In genomic region chr6:95717071-95717470, GRCm38 (mm10) we compare ENCODE assay signal across 19 mouse cellular contexts. TPM values are rescaled to one million over a fixed set of nuclear protein-coding genes. Genes with fewer than 3 reads are reported as not detected.
DNase-seq lines count a peak whose midpoint lies in the region; ATAC-seq and TF ChIP-seq lines count a peak whose summit lies in the region.
"Had no signal": no experiment of that assay in that cellular context is flagged by ENCODE, and none has a peak within 500 bp of the region (broad histone marks: within the 10 kb centered on the region; RNA-seq: fewer than 3 reads in every experiment).

No protein-coding gene starts in this region.

- H3K27ac ChIP-seq in kidney, postnatal 0 days = no peak overlapping the region
- no peak overlapping the region for H3K27ac ChIP-seq in intestine, postnatal 0 days (ENCODE audit: low read depth, low read length)
- H3K27ac ChIP-seq in forebrain, embryonic 10.5 days = no peak overlapping the region
- H3K27ac ChIP-seq: hindbrain, embryonic 15.5 days; layer of hippocampus, adult 2 months; lung, embryonic 15.5 days; neural tube, embryonic 12.5 days had no signal

- TF ChIP-seq CTCF in kidney, postnatal 0 days (IDR thresholded peaks at IDR 0.05; ENCODE audit: low read depth) = no peak
- no peak for TF ChIP-seq CTCF in intestine, postnatal 0 days (IDR thresholded peaks at IDR 0.05; ENCODE audit: low read depth)

- no peaks in the 10 kb centered on the region for H3K27me3 ChIP-seq in kidney, postnatal 0 days (ENCODE audit: insufficient read depth, low read length)
- no peaks in the 10 kb centered on the region for H3K27me3 ChIP-seq in intestine, postnatal 0 days (replicated peaks; ENCODE audit: control insufficient read depth, insufficient read depth, low read length)
- H3K27me3 ChIP-seq in myocyte (ENCODE audit: control insufficient read depth, insufficient read depth, insufficient read length) = no peaks in the 10 kb centered on the region
- H3K27me3 ChIP-seq in forebrain, embryonic 10.5 days (ENCODE audit: poor library complexity, severe bottlenecking) = no peaks in the 10 kb centered on the region
- H3K27me3 ChIP-seq: hindbrain, embryonic 15.5 days; lung, embryonic 15.5 days; neural tube, embryonic 12.5 days had no signal

- peaks cover 36% of the 10 kb centered on the region for H3K4me1 ChIP-seq in kidney, postnatal 0 days (replicated peaks; ENCODE audit: insufficient read depth, low read length)
- H3K4me1 ChIP-seq in intestine, postnatal 0 days (replicated peaks; ENCODE audit: control insufficient read depth, insufficient read depth, low read length) = peaks cover 5% of the 10 kb centered on the region; the same call in 1 of the 2 replicates
- H3K4me1 ChIP-seq in forebrain, embryonic 10.5 days = peaks cover 45% of the 10 kb centered on the region
- H3K4me1 ChIP-seq: neural tube, embryonic 12.5 days had no signal

- peak overlapping the region; percentile 94; the same call in 1 of the 2 replicates for H3K4me2 ChIP-seq in kidney, postnatal 0 days (ENCODE audit: low read length)
- 0 out of 2 replicates have a peak overlapping the region, but pooled peaks have one; percentile 93 for H3K4me2 ChIP-seq in intestine, postnatal 0 days (replicated peaks; ENCODE audit: low read depth)
- H3K4me2 ChIP-seq in myocyte (ENCODE audit: low read depth) = peak overlapping the region; percentile 7

- no peak for DNase-seq in kidney, postnatal 0 days (ENCODE audit: low spot score)
- no peak for DNase-seq in kidney, postnatal 25 days
- DNase-seq in NIH3T3 (ENCODE audit: low read depth) = peak; percentile 13
- DNase-seq in forebrain, embryonic 10.5 days (ENCODE audit: extremely low spot score, low spot score) = no peak
- DNase-seq: adrenal gland, adult 2 months; cerebellum, postnatal 10 days; forebrain, postnatal 0 days; gastrocnemius, postnatal 10 days; heart, postnatal 36 days had no signal

- no peak overlapping the region for H3K4me3 ChIP-seq in kidney, postnatal 0 days (replicated peaks; ENCODE audit: low read depth, low read length)
- no peak overlapping the region for H3K4me3 ChIP-seq in intestine, postnatal 0 days (ENCODE audit: low read depth, low read length)
- no peak overlapping the region for H3K4me3 ChIP-seq in myocyte
- H3K4me3 ChIP-seq in forebrain, embryonic 10.5 days = no peak overlapping the region
- H3K4me3 ChIP-seq: hindbrain, embryonic 15.5 days; layer of hippocampus, adult 2 months; neural tube, embryonic 12.5 days had no signal

- 78% methylated on average over 3 of the region's 3 CpGs for WGBS in kidney, postnatal 0 days
- 63% methylated on average over 3 of the region's 3 CpGs for WGBS in intestine, postnatal 0 days
- 82% methylated on average over 3 of the region's 3 CpGs for WGBS in forebrain, embryonic 10.5 days

- ATAC-seq in kidney, postnatal 0 days (replicated peaks; ENCODE audit: low FRiP score, low read depth) = no peak
- 0 out of 2 replicates have a peak, but pooled peaks have one; percentile 17 for ATAC-seq in intestine, postnatal 0 days
- ATAC-seq in monocyte, adult 5-6 weeks (replicated peaks; ENCODE audit: insufficient number of reproducible peaks, low FRiP score, low TSS enrichment, poor library complexity, severe bottlenecking) = no peak
- ATAC-seq: forebrain, postnatal 0 days; midbrain, embryonic 16.5 days had no signal

- no peak for TF ChIP-seq POLR2A in myocyte (IDR thresholded peaks at IDR 0.05; ENCODE audit: insufficient read length, low read depth)

- H3K9ac ChIP-seq in kidney, postnatal 0 days (ENCODE audit: low read depth, low read length) = no peak overlapping the region
- H3K9ac ChIP-seq in intestine, postnatal 0 days (ENCODE audit: low read depth, low read length) = no peak overlapping the region
- H3K9ac ChIP-seq: forebrain, postnatal 0 days; hindbrain, embryonic 15.5 days; lung, embryonic 15.5 days; neural tube, embryonic 12.5 days had no signal

- H3K79me2 ChIP-seq in myocyte (ENCODE audit: control insufficient read depth, insufficient read depth) = no peaks in the 10 kb centered on the region

- no peaks in the 10 kb centered on the region for H3K9me3 ChIP-seq in kidney, postnatal 0 days (replicated peaks; ENCODE audit: low read length)
- no peaks in the 10 kb centered on the region for H3K9me3 ChIP-seq in intestine, postnatal 0 days (ENCODE audit: control insufficient read depth)
- no peaks in the 10 kb centered on the region for H3K9me3 ChIP-seq in forebrain, embryonic 10.5 days
- H3K9me3 ChIP-seq: G1E; hindbrain, embryonic 15.5 days; limb, embryonic 10.5 days; lung, embryonic 15.5 days; neural tube, embryonic 12.5 days had no signal

- no peaks in the 10 kb centered on the region for H3K36me3 ChIP-seq in kidney, postnatal 0 days (ENCODE audit: insufficient read depth, low read length)
- no peaks in the 10 kb centered on the region for H3K36me3 ChIP-seq in intestine, postnatal 0 days (ENCODE audit: control insufficient read depth, insufficient read depth)
- no peaks in the 10 kb centered on the region for H3K36me3 ChIP-seq in myocyte (ENCODE audit: control insufficient read depth, insufficient read depth)
- H3K36me3 ChIP-seq in forebrain, embryonic 10.5 days (replicated peaks) = no peaks in the 10 kb centered on the region
- H3K36me3 ChIP-seq: hindbrain, embryonic 15.5 days; limb, embryonic 10.5 days; lung, embryonic 15.5 days; neural tube, embryonic 12.5 days had no signal

- no peak overlapping the region for H3ac ChIP-seq in myocyte (ENCODE audit: control insufficient read depth, insufficient read length)

TF ChIP-seq in myocyte, 11 proteins besides CTCF, POLR2A, EP300 and RAD21:
- TF ChIP-seq CEBPB (IDR thresholded peaks at IDR 0.05; ENCODE audit: insufficient read depth, poor library complexity, severe bottlenecking) (no peak), USF1 (IDR thresholded peaks at IDR 0.05; ENCODE audit: low read depth) (no peak), TCF12 (IDR thresholded peaks at IDR 0.05; ENCODE audit: insufficient read depth, poor library complexity, severe bottlenecking) (no peak), MYOG (IDR thresholded peaks at IDR 0.05; ENCODE audit: control insufficient read depth in 1 of 3, insufficient read depth in 1 of 3, insufficient read length in 2 of 3, low read depth in 2 of 3) (no peak), REST (IDR thresholded peaks at IDR 0.05; ENCODE audit: insufficient read depth, insufficient read length) (no peak), MAX (IDR thresholded peaks at IDR 0.05; ENCODE audit: low read depth) (no peak), POLR2AphosphoS2 (IDR thresholded peaks at IDR 0.05; ENCODE audit: insufficient read length, low read depth) (no peak), E2F4 (IDR thresholded peaks at IDR 0.05; ENCODE audit: insufficient read depth) (no peak), TCF3 (IDR thresholded peaks at IDR 0.05; ENCODE audit: insufficient read length, low read depth) (no peak), MYOD1 (IDR thresholded peaks at IDR 0.05; ENCODE audit: control insufficient read depth in 1 of 3, insufficient read length in 2 of 3, low read depth in 2 of 3) (no peak)

RNA-seq across cellular contexts. Expression of gene Suclg2, which starts 1.5 kb away (rescaled TPM):
- polyA plus RNA-seq in kidney, postnatal 0 days (2015; fragmentation: Nextera tagmentation; extraction: Ambion mirVana) = 143 and 153 TPM in 2 replicates
- polyA plus RNA-seq in intestine, postnatal 0 days (2015; fragmentation: Nextera tagmentation; extraction: Ambion mirVana) = 77.3 and 78.1 TPM in 2 replicates
- 13.9 TPM for polyA plus RNA-seq in myocyte (2012; fragmentation: generic; extraction: Trizol)
- 63.3 and 63.4 TPM in 2 replicates for polyA plus RNA-seq in forebrain, embryonic 10.5 days (2016; fragmentation: Nextera tagmentation; extraction: Ambion mirVana)
- 17.4 to 31.1 TPM (median 25.5 TPM) in 3 replicates for total RNA-seq in monocyte, adult 5-6 weeks (2017)

Comparison
In these comparisons a context has a peak if more than half of its experiments do, and no peak if none do; other contexts are left out.
1. H3K4me2 ChIP-seq: peak in every context shown above with its lines; median percentile 94 in kidney, postnatal 0 days; 93 in intestine, postnatal 0 days; 7 in myocyte.